Mouse (Mus musculus) hindbrain, postnatal 0 days (tissue): ENCODE results near the gene Hjurp. TPM values are rescaled to one million over a fixed set of nuclear protein-coding genes. Genes with fewer than 3 reads are reported as not detected.

Experiments used
- ATAC-seq: fragments of 200-750 bp; cut with Nextera tagmentation; 2 replicates; pipeline ENCODE4 v1.8.0; 2017; ENCODE audit warnings: mild to moderate bottlenecking, moderate TSS enrichment, moderate library complexity
- DNase-seq: peaks from one replicate; pipeline ENCODE4 v3.0.0-alpha.2; 2015; ENCODE audit warnings: low spot score
- H3K27ac ChIP-seq: fragments of 300-500 bp; sonication (generic); 2 replicates; pipeline ENCODE4 v1.5.1; 2014; ENCODE audit warnings: mild to moderate bottlenecking
- H3K27me3 ChIP-seq: fragments of 300-500 bp; sonication (generic); 2 replicates; pipeline ENCODE4 v1.6.1; 2014; ENCODE audit warnings: low read length, mixed read lengths; ENCODE audit not compliant: insufficient read depth
- H3K36me3 ChIP-seq: fragments of 300-500 bp; sonication (generic); 2 replicates; pipeline ENCODE4 v1.6.1; 2014; ENCODE audit warnings: low read length, mixed read lengths; ENCODE audit not compliant: insufficient read depth
- H3K4me1 ChIP-seq: fragments of 300-500 bp; sonication (generic); 2 replicates; pipeline ENCODE4 v1.6.1; 2014; ENCODE audit warnings: antibody characterized with exemption, low read length, mixed read lengths; ENCODE audit not compliant: insufficient read depth
- H3K4me2 ChIP-seq: fragments of 300-500 bp; sonication (generic); 2 replicates; pipeline ENCODE4 v1.6.1; 2014; ENCODE audit warnings: low read depth, mild to moderate bottlenecking, low read length, moderate library complexity, mixed read lengths
- H3K4me3 ChIP-seq: fragments of 300-500 bp; sonication (generic); 2 replicates; pipeline ENCODE4 v1.5.1; 2014; ENCODE audit warnings: low read length
- H3K9ac ChIP-seq: fragments of 300-500 bp; sonication (generic); replicated peaks from 2 replicates; pipeline ENCODE4 v1.6.1; 2014; ENCODE audit warnings: mild to moderate bottlenecking, low read length, moderate library complexity, mixed read lengths
- H3K9me3 ChIP-seq: fragments of 300-500 bp; sonication (generic); 2 replicates; pipeline ENCODE4 v1.6.1; 2016; ENCODE audit warnings: low read length, mixed read lengths
- CTCF ChIP-seq: IDR thresholded peaks from 2 replicates; pipeline ENCODE4 v1.5.1; 2016; ENCODE audit warnings: antibody characterized with exemption, control low read depth, low read depth
- WGBS: fragments of 180-500 bp; shearing (Covaris S2); extraction: QIAGEN DNeasy Blood & Tissue Kit; methylation state at CpG from one replicate; pipeline ENCODE4 v1.1.7; 2014; 5-methylcytosine and 5-hydroxymethylcytosine counted together
- polyA plus RNA-seq: library from polyadenylated mRNA; unstranded; fragments of >200 nt; fragmentation: Nextera tagmentation; extraction: Ambion mirVana; gene quantifications from 2 replicates; pipeline ENCODE4 v1.2.1, GENCODE M21; 2015
- total RNA-seq: library from RNA; depleted of rRNA; stranded (reverse); fragments of >200 nt; gene quantifications from 2 replicates; pipeline ENCODE4 v1.2.3, GENCODE M21; 2014

Hjurp gene
- total and polyA plus RNA-seq, 2 experiments from 2014 or later, result 47.2 to 86.3 TPM

GRCm38 (mm10) chr1:88279111-88280005 lies 1.9 kb upstream of the Hjurp start:
- H3K9me3 ChIP-seq, result peaks cover 19% of the 10 kb centered on the region
- H3K4me2 ChIP-seq, result no peak overlapping the region
- H3K9ac ChIP-seq, result no peak overlapping the region
- ATAC-seq, result no peak
- H3K4me1 ChIP-seq, result peaks cover 19% of the 10 kb centered on the region
- H3K4me3 ChIP-seq, result no peak overlapping the region
- no peaks in the 10 kb centered on the region for H3K27me3 ChIP-seq
- WGBS, result 71% methylated on average over 9 of the region's 9 CpGs
- H3K27ac ChIP-seq, result no peak overlapping the region
- DNase-seq, result no peak
- TF ChIP-seq CTCF, result no peak
- H3K36me3 ChIP-seq, result peaks cover 5% of the 10 kb centered on the region; the same call in 1 of the 2 replicates

DNA sequence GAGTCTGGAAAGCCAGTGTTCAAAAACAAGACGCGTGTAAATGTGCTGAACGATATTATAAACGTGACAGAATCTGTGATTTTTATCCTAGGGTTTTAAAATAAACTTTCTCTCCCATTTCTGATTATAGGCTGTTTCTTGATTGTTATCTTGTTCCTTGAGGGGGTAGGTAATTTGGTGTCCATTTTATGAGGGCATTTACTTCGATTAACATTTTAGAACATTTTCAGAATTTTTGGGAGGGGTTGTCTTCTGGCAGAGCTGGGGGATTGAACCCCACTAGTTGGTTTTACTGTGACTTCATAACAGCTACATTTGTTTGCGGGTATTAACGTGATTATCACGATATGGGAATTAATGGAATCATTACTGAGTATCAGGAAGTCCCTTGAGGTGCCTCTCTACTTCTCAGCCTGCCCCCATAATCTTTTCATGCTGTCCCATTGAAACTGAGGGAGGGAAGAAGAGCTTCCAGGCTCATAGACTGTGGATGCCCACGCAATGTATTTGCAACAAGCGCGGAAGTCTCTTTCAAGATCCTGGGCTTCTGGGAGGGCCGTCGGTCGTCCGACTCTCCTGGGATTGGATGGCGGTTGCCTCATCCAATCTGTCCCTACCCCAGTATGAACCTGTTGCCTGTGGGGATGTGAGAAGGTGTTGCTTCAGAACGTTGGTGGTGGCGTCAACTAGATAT lies 532 bp upstream of the Hjurp start:
- Histone ChIP-seq H3K9ac (peak overlapping the region; percentile 61), H3K27ac (peak overlapping the region; percentile 72), H3K36me3 (peaks cover 16% of the 10 kb centered on the region), H3K27me3 (no peaks in the 10 kb centered on the region), H3K9me3 (peaks cover 5% of the 10 kb centered on the region), H3K4me3 (peak overlapping the region; percentile 53), H3K4me1 (peaks cover 19% of the 10 kb centered on the region), H3K4me2 (peak overlapping the region; percentile 60)
- DNase-seq, result no peak
- ATAC-seq, result no peak; the same call in 1 of the 2 replicates
- WGBS, result 65% methylated on average over 18 of the region's 18 CpGs
- TF ChIP-seq CTCF, result no peak

GRCm38 (mm10) chr1:88276524-88277097 lies 822 bp downstream of the Hjurp start:
- ATAC-seq, result peak; percentile 30
- no peaks in the 10 kb centered on the region for H3K27me3 ChIP-seq
- peak overlapping the region; percentile 53 for H3K4me3 ChIP-seq
- 24% methylated on average over 10 of the region's 10 CpGs for WGBS
- TF ChIP-seq CTCF, result no peak
- H3K9me3 ChIP-seq, result no peaks in the 10 kb centered on the region; the same call in 1 of the 2 replicates
- H3K4me1 ChIP-seq, result peaks cover 19% of the 10 kb centered on the region
- peaks cover 22% of the 10 kb centered on the region for H3K36me3 ChIP-seq
- peak overlapping the region; percentile 60 for H3K4me2 ChIP-seq
- H3K27ac ChIP-seq, result peak overlapping the region; percentile 72
- peak overlapping the region; percentile 61 for H3K9ac ChIP-seq
- DNase-seq, result no peak

DNA sequence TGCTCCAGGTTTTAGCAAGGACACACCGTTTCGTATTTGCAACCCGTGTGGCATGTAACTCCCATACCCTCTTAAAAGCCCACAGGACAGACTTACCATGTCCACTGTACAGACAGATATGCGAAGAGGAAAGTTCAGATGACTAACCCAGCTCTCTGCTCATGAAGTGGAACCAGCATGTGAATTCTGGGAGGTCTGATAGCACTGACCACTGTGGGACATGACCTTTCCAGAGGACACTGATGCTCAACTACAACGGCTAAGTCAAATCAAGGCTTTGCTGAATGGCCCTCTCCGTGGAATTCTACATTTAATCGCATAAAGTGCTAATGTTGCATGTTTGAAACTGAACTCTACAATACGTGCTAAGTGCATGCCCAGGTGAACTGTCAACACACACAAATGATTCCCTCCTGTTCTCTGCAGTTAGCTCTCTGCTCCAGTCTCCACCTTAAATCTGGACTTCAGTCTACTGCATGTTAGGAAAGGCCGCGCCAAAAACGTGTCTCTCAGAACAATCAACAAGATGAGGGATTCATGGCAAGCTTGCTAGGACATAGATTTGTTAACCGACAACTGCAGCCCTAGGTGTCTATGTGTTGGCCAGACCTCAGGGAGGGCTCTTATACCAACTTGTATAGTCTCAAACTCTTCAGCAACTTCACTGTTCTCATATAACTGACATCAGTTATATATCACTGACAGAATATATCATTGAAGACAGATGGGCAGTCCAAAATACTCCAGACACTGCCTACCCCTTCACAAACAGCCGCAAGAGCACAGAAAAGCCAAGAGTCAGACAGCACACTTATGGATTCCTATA lies 1.5 kb downstream of the Hjurp start:
- H3K4me3 ChIP-seq, result peak overlapping the region; percentile 53
- ATAC-seq (no peak), DNase-seq (no peak)
- H3K9me3 ChIP-seq, result no peaks in the 10 kb centered on the region; the same call in 1 of the 2 replicates
- H3K4me1 ChIP-seq, result peaks cover 19% of the 10 kb centered on the region
- no peak overlapping the region for H3K27ac ChIP-seq
- 64% methylated on average over 13 of the region's 13 CpGs for WGBS
- H3K4me2 ChIP-seq, result peak overlapping the region; percentile 60
- peak overlapping the region; percentile 61 for H3K9ac ChIP-seq
- H3K36me3 ChIP-seq, result peaks cover 22% of the 10 kb centered on the region
- TF ChIP-seq CTCF, result peak; percentile 10; the same call in 1 of the 2 replicates
- no peaks in the 10 kb centered on the region for H3K27me3 ChIP-seq

DNA sequence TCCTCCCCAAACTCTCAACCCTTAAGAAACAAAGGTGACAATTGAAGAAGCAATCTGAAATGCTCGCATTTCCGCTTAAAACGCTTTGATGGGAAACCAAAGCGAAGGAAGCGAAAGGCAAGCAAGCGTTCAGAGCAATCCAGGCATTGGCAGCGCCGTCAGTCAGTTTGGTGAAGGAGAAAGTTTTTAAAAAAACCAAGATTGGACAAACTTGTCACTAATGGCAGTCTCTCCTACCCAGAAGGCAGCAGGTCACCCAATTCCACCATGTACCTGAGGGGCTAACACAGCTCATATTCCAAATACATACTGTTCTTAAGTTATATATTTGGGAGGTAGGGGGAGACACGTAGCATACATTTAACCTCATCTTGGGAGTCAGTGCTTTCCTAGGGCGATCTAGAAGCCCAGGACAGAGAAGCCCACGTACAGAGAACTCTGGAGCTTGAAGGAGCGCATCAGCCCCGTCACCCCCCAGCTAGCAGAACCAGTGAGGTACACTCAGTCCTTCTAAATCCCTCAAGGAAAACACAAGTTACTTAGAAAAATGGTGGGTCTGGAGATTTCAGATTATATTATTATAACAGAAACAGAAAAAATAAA lies 2.3 kb downstream of the Hjurp start:
- no peak for ATAC-seq
- H3K4me2 ChIP-seq, result no peak overlapping the region
- H3K27ac ChIP-seq, result no peak overlapping the region
- no peaks in the 10 kb centered on the region; the same call in 1 of the 2 replicates for H3K9me3 ChIP-seq
- H3K27me3 ChIP-seq, result no peaks in the 10 kb centered on the region
- peak overlapping the region; percentile 61; the same call in 1 of the 2 replicates for H3K9ac ChIP-seq
- peaks cover 22% of the 10 kb centered on the region for H3K36me3 ChIP-seq
- TF ChIP-seq CTCF, result no peak
- WGBS, result 70% methylated on average over 13 of the region's 13 CpGs
- no peak for DNase-seq
- H3K4me3 ChIP-seq, result no peak overlapping the region
- peaks cover 19% of the 10 kb centered on the region for H3K4me1 ChIP-seq
